Mouse (Mus musculus) lung, postnatal 0 days (tissue): ENCODE measurements around the gene St6galnac5.

Experiments used
- CTCF ChIP-seq: IDR thresholded peaks from 2 replicates; pipeline ENCODE4 v1.5.1; 2016; ENCODE audit warnings: antibody characterized with exemption, mild to moderate bottlenecking
- EP300 ChIP-seq: IDR thresholded peaks from 2 replicates; pipeline ENCODE4 v1.6.1; 2016; ENCODE audit warnings: antibody characterized with exemption, mild to moderate bottlenecking, control low read depth

GRCm38 (mm10) chr3:152913150-152913549, 68.9 kb downstream of the St6galnac5 start:
- TF ChIP-seq CTCF (no peak), EP300 (no peak)
